Mouse (Mus musculus): ENCODE data around the gene Sumf1.

DNA sequence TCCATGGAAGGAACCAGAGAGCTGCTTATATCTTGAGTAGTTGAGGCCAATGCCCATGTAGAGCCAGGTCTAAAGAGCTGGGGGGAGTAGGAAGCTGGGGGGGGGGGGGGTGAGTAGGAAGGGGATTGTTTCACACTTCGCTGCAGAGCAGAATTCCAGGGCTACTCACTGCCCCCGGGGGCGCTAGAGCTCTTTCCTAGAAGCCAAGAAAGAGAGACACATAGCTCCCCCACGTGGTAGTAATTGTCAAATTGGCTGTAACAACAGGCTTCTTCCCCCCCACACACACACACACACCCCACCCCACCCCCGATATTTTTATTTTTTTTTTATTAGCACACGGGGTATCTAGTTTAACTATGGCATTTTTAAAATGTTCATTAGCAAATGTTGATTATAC, 119.8 kb downstream of the Sumf1 start:
- TF ChIP-seq POLR2A (IDR thresholded peaks at IDR 0.05; ENCODE audit: low read depth, low read length) (no peak), CTCF (IDR thresholded peaks at IDR 0.05; ENCODE audit: borderline replicate concordance, insufficient read depth, low read length) (no peak)

All from embryonic fibroblast, embryonic 13.5 days (primary cell).